Mouse (Mus musculus): ENCODE data around the gene Cacnb4. TPM values are rescaled to one million over a fixed set of nuclear protein-coding genes. Genes with fewer than 3 reads are reported as not detected.

The Cacnb4 gene
- polyA plus RNA-seq, 1 experiment, result 0.01 TPM

DNA sequence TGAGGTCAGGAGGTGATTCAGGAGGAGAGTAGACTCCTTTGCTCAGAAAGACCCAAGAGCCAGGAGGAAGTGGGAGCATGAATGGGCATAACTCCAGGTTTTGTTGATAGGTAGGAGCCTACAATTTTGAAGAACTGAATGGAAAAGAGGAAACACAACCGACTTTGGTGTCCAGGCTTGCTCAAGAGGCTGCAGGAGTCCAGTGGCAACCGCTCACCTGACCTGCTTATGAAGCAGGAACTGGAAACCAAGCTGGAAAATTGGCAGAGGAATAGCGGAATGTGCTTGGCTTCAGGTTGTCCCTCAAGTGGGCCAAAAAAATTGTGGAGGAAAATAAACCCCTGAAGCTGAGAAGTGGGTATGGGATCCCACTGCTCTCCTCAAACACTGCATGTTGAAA, 139.0 kb downstream of the Cacnb4 start:
- WGBS, result 75% methylated on average over 3 of the region's 3 CpGs
- no peak for DNase-seq (ENCODE audit: low read depth, low spot score)

- 84% methylated on average over 9 of the region's 9 CpGs for WGBS
- DNase-seq (ENCODE audit: low read depth, low spot score), result no peak
These were observed 139.5 kb downstream of the Cacnb4 start for GRCm38 (mm10) chr2:52537155-52537554.

GRCm38 (mm10) chr2:52536511-52536910, 140.1 kb downstream of the Cacnb4 start:
- 79% methylated on average over 4 of the region's 4 CpGs for WGBS
- no peak for DNase-seq (ENCODE audit: low read depth, low spot score)

DNA sequence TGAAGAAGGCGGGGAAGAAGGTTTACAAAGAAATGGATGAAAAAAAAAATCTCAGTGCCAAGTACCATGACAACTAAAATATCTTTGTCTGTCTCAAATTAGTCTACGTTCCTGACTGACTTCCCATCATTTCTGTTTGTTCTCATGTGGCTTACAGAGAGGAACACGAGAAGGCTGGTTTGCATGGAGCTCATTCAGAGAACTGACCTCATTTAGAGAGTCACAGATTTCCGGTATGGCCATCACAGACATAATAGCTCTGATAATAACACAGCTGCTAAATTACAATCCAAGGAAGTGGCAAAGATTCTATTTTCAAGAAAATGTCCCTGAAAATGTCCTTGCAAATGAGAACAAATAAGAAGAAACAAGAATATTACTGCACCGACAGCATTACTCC, 142.9 kb downstream of the Cacnb4 start:
- no peak for DNase-seq (ENCODE audit: low read depth, low spot score)
- WGBS, result 74% methylated on average over 5 of the region's 5 CpGs

DNA sequence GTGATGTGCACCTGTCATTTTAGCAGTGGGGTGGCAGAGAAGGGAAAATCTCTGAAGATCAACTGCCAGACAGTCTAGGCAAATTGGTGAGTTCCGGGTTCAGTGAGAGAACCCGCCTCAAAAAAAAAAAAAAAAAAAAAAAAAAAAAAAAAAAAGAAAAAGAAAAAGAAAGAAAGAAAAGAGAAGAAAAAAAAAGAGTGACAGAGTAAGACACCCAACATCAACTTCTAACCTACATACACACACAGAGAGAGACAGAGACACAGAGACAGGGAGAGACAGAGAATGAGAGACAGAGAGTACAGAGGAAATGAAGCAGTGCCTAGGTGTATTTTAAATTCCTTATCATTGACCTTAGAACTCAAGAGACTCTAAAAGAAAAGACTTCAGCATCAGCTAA, 146.1 kb downstream of the Cacnb4 start:
- no peak for DNase-seq (ENCODE audit: low read depth, low spot score)
- WGBS, result 81% methylated on average over 2 of the region's 2 CpGs

- no peak for DNase-seq (ENCODE audit: low read depth, low spot score)
- WGBS, result 81% methylated on average over 7 of the region's 7 CpGs
These were observed 147.4 kb downstream of the Cacnb4 start for GRCm38 (mm10) chr2:52529245-52529644.

GRCm38 (mm10) chr2:52525876-52526592, 150.6 kb downstream of the Cacnb4 start:
- WGBS, result 65% methylated on average over 11 of the region's 11 CpGs
- no peak for DNase-seq (ENCODE audit: low read depth, low spot score)

DNA sequence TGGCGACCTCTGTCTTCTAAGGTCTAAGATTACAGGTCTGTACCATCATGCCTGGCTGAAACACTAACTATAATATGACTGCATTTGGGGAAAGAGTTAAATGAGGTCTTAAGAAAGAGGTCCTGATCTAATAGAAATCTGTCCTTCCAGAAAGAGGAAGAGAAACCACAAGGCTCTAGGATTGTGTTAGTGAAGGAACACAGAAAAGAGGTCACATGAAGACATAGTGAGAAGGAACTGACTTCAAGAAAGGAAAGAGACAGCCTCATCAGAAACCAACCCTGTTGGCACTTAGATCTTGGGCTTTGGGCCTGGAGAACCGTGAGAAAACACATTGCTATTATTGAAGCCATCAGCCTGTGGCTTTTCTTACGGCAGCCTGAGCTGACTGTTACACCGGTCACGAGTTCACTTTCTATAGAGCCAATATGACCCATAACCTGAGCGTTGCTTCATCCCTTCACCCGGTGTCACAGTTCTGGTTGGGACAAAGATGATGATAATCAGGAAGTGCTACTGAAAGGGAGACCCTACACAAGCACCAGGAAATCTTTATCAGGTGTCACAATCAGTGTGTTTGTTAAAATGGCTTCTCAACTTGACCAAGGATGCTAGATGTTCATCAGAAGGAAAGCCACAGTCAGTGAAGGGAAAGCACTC, 153.4 kb downstream of the Cacnb4 start:
- DNase-seq (ENCODE audit: low read depth, low spot score), result no peak
- 88% methylated on average over 7 of the region's 7 CpGs for WGBS

- whole genome bisulfite sequencing, result 74% methylated on average over 1 of the region's 1 CpGs
- DNase-seq (ENCODE audit: low read depth, low spot score), result no peak
These were observed 155.6 kb downstream of the Cacnb4 start for GRCm38 (mm10) chr2:52521012-52521411.

DNA sequence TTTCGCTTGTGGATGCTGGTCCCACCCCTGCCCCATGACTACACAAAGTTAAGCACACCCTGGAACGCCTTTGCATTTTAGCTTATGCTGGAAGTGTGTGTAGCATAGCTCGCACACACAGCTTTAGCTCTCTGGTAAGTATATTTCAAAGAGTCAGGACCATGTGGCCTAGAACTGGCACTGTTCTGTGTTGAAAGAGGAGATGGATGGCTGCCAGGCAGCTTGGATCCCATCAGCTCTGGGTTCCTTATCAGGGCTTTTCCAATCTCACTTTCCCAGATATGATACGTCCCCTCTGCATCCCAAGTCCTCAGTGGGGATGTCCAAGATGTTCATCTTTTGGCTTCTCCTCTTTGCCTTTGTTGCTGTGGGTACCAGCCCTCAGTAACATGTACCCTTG, 157.9 kb downstream of the Cacnb4 start:
- no peak for DNase-seq (ENCODE audit: low read depth, low spot score)
- WGBS, result 88% methylated on average over 4 of the region's 4 CpGs

DNA sequence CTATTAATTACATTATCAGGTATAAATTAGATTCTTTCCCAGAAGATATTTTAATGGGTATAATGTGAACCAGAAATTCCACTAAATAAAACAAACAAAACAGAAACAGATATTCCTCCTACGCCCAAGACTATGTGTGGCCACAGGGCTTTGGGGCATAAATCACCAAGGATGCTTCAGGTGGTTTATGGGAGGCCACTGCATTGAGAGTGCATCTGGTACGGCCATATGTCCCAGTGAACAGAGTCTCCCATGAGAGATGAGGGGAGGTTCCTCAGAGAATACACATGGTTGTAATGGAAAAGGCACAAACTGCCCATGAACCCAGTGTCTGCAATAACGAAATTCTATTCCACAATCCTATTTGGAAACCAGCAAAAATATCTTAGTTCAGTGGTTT, 160.1 kb downstream of the Cacnb4 start:
- no peak for DNase-seq (ENCODE audit: low read depth, low spot score)
- 79% methylated on average over 3 of the region's 3 CpGs for WGBS

- DNase-seq (ENCODE audit: low read depth, low spot score), result no peak
- 65% methylated on average over 3 of the region's 3 CpGs for WGBS
These were observed 163.7 kb downstream of the Cacnb4 start for GRCm38 (mm10) chr2:52512865-52513388.

DNA sequence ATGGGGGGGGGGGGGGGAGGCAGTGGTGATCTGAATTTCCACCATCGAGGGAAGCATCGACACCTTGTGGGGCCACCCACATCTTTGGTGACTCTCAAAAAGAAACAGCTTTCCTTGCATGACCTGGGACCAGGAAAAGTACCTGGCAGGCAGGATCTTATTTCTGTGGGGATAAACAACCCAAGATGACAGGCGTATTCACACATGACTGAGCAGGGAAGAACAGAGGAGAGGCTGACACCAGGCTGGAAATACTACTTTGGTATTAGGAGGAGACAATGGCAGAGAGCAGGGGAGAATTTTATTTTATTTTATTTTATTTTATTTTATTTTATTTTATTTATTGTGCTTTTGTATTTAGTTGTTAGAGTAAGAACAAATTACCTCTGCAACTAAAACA, 164.4 kb downstream of the Cacnb4 start:
- WGBS, result 56% methylated on average over 3 of the region's 3 CpGs
- DNase-seq (ENCODE audit: low read depth, low spot score), result no peak

GRCm38 (mm10) chr2:52511799-52512198, 164.8 kb downstream of the Cacnb4 start:
- no peak for DNase-seq (ENCODE audit: low read depth, low spot score)
- 36% methylated on average over 13 of the region's 13 CpGs for WGBS

- DNase-seq (ENCODE audit: low read depth, low spot score), result no peak
- 80% methylated on average over 19 of the region's 19 CpGs for WGBS
These were observed 166.7 kb downstream of the Cacnb4 start for GRCm38 (mm10) chr2:52509779-52510500.

- 76% methylated on average over 2 of the region's 2 CpGs for WGBS
- no peak for DNase-seq (ENCODE audit: low read depth, low spot score)
These were observed 171.5 kb downstream of the Cacnb4 start for GRCm38 (mm10) chr2:52505164-52505563.

GRCm38 (mm10) chr2:52504762-52505161, 171.9 kb downstream of the Cacnb4 start:
- no peak for DNase-seq (ENCODE audit: low read depth, low spot score)
- WGBS, result 38% methylated on average over 3 of the region's 3 CpGs

GRCm38 (mm10) chr2:52499849-52500262, 176.8 kb downstream of the Cacnb4 start:
- 78% methylated on average over 6 of the region's 6 CpGs for WGBS
- no peak for DNase-seq (ENCODE audit: low read depth, low spot score)

DNA sequence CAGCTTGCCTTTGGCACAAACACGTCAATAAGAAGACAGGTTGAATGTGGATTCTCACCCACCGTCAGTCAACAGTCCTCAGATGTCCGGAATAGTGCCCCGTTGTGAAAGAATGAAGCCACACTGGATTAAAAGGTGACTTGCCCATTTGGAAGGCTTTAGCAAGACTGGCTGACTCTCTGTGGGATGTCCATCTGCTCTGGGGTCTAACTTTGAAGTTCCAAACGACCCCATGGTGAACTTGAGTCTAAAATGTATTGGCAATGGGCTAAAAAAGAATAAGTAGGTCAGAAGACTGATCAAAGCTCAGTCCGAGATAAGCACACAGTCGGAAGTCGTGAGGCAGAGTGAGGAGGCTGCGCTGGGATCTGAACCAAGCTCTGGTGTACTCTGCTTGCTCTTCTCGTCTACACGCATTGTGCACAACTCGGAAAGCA, 177.5 kb downstream of the Cacnb4 start:
- WGBS, result 85% methylated on average over 12 of the region's 12 CpGs

GRCm38 (mm10) chr2:52495097-52495694, 181.4 kb downstream of the Cacnb4 start:
- WGBS, result 83% methylated on average over 11 of the region's 11 CpGs
- no peak for DNase-seq (ENCODE audit: low read depth, low spot score)

More for the DNA sequence above, 177.5 kb downstream of the Cacnb4 start:
- DNase-seq (ENCODE audit: low read depth, low spot score), result no peak

All from large intestine, adult 2 months (tissue).